ENCODE assay signal across 8 mouse cellular contexts in genomic region chr4:142081631-142082283, GRCm38 (mm10). TPM values are rescaled to one million over a fixed set of nuclear protein-coding genes. Genes with fewer than 3 reads are reported as not detected.
DNase-seq lines count a peak whose midpoint lies in the region; ATAC-seq and TF ChIP-seq lines count a peak whose summit lies in the region.

No protein-coding gene starts in this region.

- no peak overlapping the region for H3K9ac ChIP-seq in limb, embryonic 15.5 days
- H3K9ac ChIP-seq in stomach, embryonic 16.5 days (ENCODE audit: low read length), result peak overlapping the region; percentile 56
- no peak overlapping the region for H3K9ac ChIP-seq in midbrain, embryonic 14.5 days (replicated peaks; ENCODE audit: low read length)

- peak overlapping the region; percentile 55 for H3K4me3 ChIP-seq in bone marrow macrophage, adult 2 months (ENCODE audit: insufficient read depth, low read length)
- H3K4me3 ChIP-seq in limb, embryonic 15.5 days, result no peak overlapping the region
- H3K4me3 ChIP-seq in stomach, embryonic 16.5 days (replicated peaks; ENCODE audit: low read length), result peak overlapping the region; percentile 79
- no peak overlapping the region for H3K4me3 ChIP-seq in midbrain, embryonic 14.5 days (replicated peaks; ENCODE audit: low read depth, low read length)

- 38% methylated on average over 13 of the region's 13 CpGs for whole genome bisulfite sequencing in limb, embryonic 15.5 days
- 41% methylated on average over 13 of the region's 13 CpGs for WGBS in stomach, embryonic 16.5 days
- 68% methylated on average over 13 of the region's 13 CpGs for WGBS in midbrain, embryonic 14.5 days

- H3K27ac ChIP-seq in bone marrow macrophage, adult 2 months (ENCODE audit: insufficient read depth, low read depth, low read length), result peak overlapping the region; percentile 93
- H3K27ac ChIP-seq in limb, embryonic 15.5 days, result peak overlapping the region; percentile 50; the same call in 1 of the 2 replicates
- peak overlapping the region; percentile 73 for H3K27ac ChIP-seq in stomach, embryonic 16.5 days (ENCODE audit: low read length)
- H3K27ac ChIP-seq in midbrain, embryonic 14.5 days (replicated peaks; ENCODE audit: low read depth, low read length), result no peak overlapping the region

- no peak for ATAC-seq in limb, embryonic 15.5 days (ENCODE audit: insufficient number of reproducible peaks, low FRiP score, low TSS enrichment, low read depth)
- ATAC-seq in stomach, embryonic 16.5 days (ENCODE audit: insufficient read depth, low FRiP score), result no peak
- no peak for ATAC-seq in midbrain, embryonic 14.5 days (ENCODE audit: low FRiP score, low TSS enrichment)
- ATAC-seq in inflammation-experienced regulatory T-cells, adult 6 months, result no peak

- TF ChIP-seq POLR2A in bone marrow macrophage, adult 2 months (IDR thresholded peaks at IDR 0.05; ENCODE audit: borderline replicate concordance, low read depth, low read length), result peak; percentile 42

- peaks cover 56% of the 10 kb centered on the region for H3K4me1 ChIP-seq in bone marrow macrophage, adult 2 months (ENCODE audit: control insufficient read depth, insufficient read depth, low read length)
- peaks cover 73% of the 10 kb centered on the region for H3K4me1 ChIP-seq in limb, embryonic 15.5 days
- peaks cover 44% of the 10 kb centered on the region for H3K4me1 ChIP-seq in stomach, embryonic 16.5 days (ENCODE audit: control insufficient read depth, insufficient read depth, low read length)
- 0 out of 2 replicates have a peak, but pooled peaks cover 7% of the 10 kb centered on the region for H3K4me1 ChIP-seq in midbrain, embryonic 14.5 days (ENCODE audit: control insufficient read depth, insufficient read depth, low read length)

- no peak for TF ChIP-seq CTCF in bone marrow macrophage, adult 2 months (IDR thresholded peaks at IDR 0.05; ENCODE audit: low read depth, low read length)

- peaks cover 7% of the 10 kb centered on the region; the same call in 1 of the 2 replicates for H3K27me3 ChIP-seq in limb, embryonic 15.5 days
- no peaks in the 10 kb centered on the region for H3K27me3 ChIP-seq in stomach, embryonic 16.5 days (ENCODE audit: control insufficient read depth, insufficient read depth, low read length)
- peaks cover 17% of the 10 kb centered on the region for H3K27me3 ChIP-seq in midbrain, embryonic 14.5 days (ENCODE audit: control insufficient read depth, insufficient read depth, low read length)

- H3K36me3 ChIP-seq in limb, embryonic 15.5 days, result no peaks in the 10 kb centered on the region
- H3K36me3 ChIP-seq in stomach, embryonic 16.5 days (ENCODE audit: control insufficient read depth, insufficient read depth, low read length), result no peaks in the 10 kb centered on the region
- no peaks in the 10 kb centered on the region for H3K36me3 ChIP-seq in midbrain, embryonic 14.5 days (ENCODE audit: control insufficient read depth, insufficient read depth, low read length)

- DNase-seq in cerebellum, postnatal 14 days, result peak; percentile 61 to 68
- no peak for DNase-seq in cerebellum, postnatal 36 days
- DNase-seq in heart, postnatal 4 days, result peak; percentile 59
- DNase-seq in midbrain, embryonic 14.5 days, result no peak

- 0 out of 2 replicates have a peak overlapping the region, but pooled peaks have one; percentile 10 for H3K4me2 ChIP-seq in limb, embryonic 15.5 days
- peak overlapping the region; percentile 69 for H3K4me2 ChIP-seq in stomach, embryonic 16.5 days (ENCODE audit: low read depth, low read length)
- no peak overlapping the region for H3K4me2 ChIP-seq in midbrain, embryonic 14.5 days (ENCODE audit: low read length)

- H3K9me3 ChIP-seq in limb, embryonic 15.5 days, result no peaks in the 10 kb centered on the region
- H3K9me3 ChIP-seq in stomach, embryonic 16.5 days (replicated peaks; ENCODE audit: control insufficient read depth, low read length), result no peaks in the 10 kb centered on the region
- no peaks in the 10 kb centered on the region for H3K9me3 ChIP-seq in midbrain, embryonic 14.5 days (ENCODE audit: control insufficient read depth, low read length)

RNA-seq across cellular contexts. Expression of gene Tmem51, which starts 2.3 kb away (rescaled TPM):
- 52.4 and 56.6 TPM in 2 replicates for polyA plus RNA-seq in bone marrow macrophage, adult 2 months (2012; ENCODE audit: insufficient read depth, insufficient read length, missing spikeins)
- total RNA-seq in heart, postnatal 4 days (2021), result 10 to 100 TPM; 34.2 to 40.5 TPM
- 26.1 and 26.8 TPM in 2 replicates for polyA plus RNA-seq in limb, embryonic 15.5 days (2015; fragmentation: Nextera tagmentation; extraction: Ambion mirVana)
- polyA plus RNA-seq in stomach, embryonic 16.5 days (2015; fragmentation: Nextera tagmentation; extraction: Ambion mirVana), result 79.2 and 87.9 TPM in 2 replicates
- polyA plus RNA-seq in midbrain, embryonic 14.5 days (2014; fragmentation: Nextera tagmentation; extraction: Ambion mirVana), result 4.8 and 7.2 TPM in 2 replicates
- 1 to 10 TPM in 1 of 3 experiments, under 1 TPM in 2; 0.17 to 1.4 (median 0.50) TPM for polyA plus RNA-seq in inflammation-experienced regulatory T-cells, adult 6 months (2017; shearing (Covaris generic))

Comparison
In these comparisons a context has a peak if more than half of its experiments do, and no peak if none do; other contexts are left out.
1. DNase-seq: peak in cerebellum, postnatal 14 days (2 of 2) and heart, postnatal 4 days (single experiment); none in cerebellum, postnatal 36 days (0 of 2) and midbrain, embryonic 14.5 days (single experiment).
2. H3K4me3 ChIP-seq: peak in bone marrow macrophage, adult 2 months (single experiment) and stomach, embryonic 16.5 days (single experiment); none in limb, embryonic 15.5 days (single experiment) and midbrain, embryonic 14.5 days (single experiment).